Mouse (Mus musculus): ENCODE measurements at regions not wholly inside any gene's neighbourhood (a gene's known extent, or its start where the extent isn't known, plus 50 kb on each side); places are given as distances from the start of the nearest gene placed in this dataset.

DNA sequence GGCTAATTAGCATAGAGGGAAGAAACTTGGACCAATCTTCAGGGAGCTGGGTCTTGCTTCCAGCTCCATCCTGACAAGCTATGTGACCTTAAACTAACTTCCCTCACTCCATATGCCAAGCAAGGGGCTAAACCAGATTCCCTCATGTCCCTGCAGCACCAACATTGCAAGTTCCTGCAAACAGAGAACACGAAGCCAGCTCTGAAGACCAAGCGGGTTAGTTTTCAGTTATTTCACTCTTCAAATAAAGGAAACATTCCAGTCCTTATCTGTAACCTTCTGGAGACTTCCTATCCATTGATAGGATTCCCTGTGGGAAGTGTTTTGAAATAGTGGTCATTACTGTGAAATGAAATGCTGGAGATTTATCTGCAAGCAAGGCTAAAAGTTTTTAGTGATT, 64.4 kb upstream of the Tspan2 start:
- H3K4me3 ChIP-seq (ENCODE audit: low read depth, low read length) = no peak overlapping the region
- 83% methylated on average over 2 of the region's 2 CpGs for WGBS
- no peak overlapping the region for H3K9ac ChIP-seq (ENCODE audit: low read depth, low read length)
- no peaks in the 10 kb centered on the region for H3K27me3 ChIP-seq (ENCODE audit: control insufficient read depth, insufficient read depth, low read depth, low read length)
- no peaks in the 10 kb centered on the region for H3K36me3 ChIP-seq (ENCODE audit: control insufficient read depth, insufficient read depth, low read length)
- no peaks in the 10 kb centered on the region for H3K9me3 ChIP-seq (replicated peaks; ENCODE audit: control insufficient read depth, low read length, poor library complexity, severe bottlenecking)
- H3K4me2 ChIP-seq (ENCODE audit: low read length) = no peak overlapping the region
- no peak overlapping the region for H3K27ac ChIP-seq (ENCODE audit: low read length)
- no peaks in the 10 kb centered on the region for H3K4me1 ChIP-seq (ENCODE audit: control insufficient read depth, insufficient read depth, low read length)
- no peak for ATAC-seq

DNA sequence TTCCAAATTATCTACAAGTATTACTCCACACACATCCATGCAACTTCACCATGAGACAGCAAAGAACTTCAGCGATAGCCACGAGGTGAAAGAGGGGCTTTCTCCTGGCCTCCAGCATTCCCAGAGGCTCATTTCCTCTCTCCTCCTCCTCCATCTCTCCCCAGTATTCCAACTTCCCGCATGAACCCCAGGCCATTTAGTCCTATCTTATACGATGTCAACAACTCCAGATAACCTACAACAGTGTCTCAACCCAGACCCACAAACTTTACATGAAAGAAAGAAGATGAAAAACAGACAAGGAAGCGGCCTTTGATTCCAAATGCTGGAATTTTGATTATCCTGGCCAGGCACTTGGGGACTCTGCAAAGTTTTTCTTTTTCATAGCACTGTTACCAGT, 63.8 kb upstream of the Tspan2 start:
- no peaks in the 10 kb centered on the region for H3K4me1 ChIP-seq (ENCODE audit: control insufficient read depth, insufficient read depth, low read length)
- no peaks in the 10 kb centered on the region for H3K27me3 ChIP-seq (ENCODE audit: control insufficient read depth, insufficient read depth, low read depth, low read length)
- H3K4me3 ChIP-seq (ENCODE audit: low read depth, low read length) = no peak overlapping the region
- no peak overlapping the region for H3K4me2 ChIP-seq (ENCODE audit: low read length)
- WGBS = 82% methylated on average over 5 of the region's 5 CpGs
- H3K36me3 ChIP-seq (ENCODE audit: control insufficient read depth, insufficient read depth, low read length) = no peaks in the 10 kb centered on the region
- ATAC-seq = no peak
- H3K27ac ChIP-seq (ENCODE audit: low read length) = no peak overlapping the region
- H3K9ac ChIP-seq (ENCODE audit: low read depth, low read length) = no peak overlapping the region
- H3K9me3 ChIP-seq (replicated peaks; ENCODE audit: control insufficient read depth, low read length, poor library complexity, severe bottlenecking) = no peaks in the 10 kb centered on the region

DNA sequence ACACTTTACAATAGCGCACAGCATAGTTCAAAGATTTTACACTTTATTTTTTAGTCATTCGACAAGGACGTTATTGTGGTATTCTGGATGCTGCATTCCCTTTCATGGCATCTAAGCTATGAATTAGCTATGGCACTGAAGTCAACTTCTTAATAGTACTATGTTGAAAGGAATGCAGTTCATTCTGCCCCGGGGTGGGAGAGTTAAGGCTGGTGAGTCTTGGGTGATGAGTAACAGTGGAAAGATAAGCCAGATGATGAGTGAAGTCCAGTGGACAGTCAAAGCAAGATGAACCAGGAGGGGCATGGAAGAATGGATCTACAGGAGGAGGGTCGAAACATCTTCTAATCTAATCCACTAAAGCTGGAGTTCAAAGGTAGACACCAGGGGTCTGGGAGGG, 63.4 kb upstream of the Tspan2 start:
- no peak overlapping the region for H3K4me2 ChIP-seq (ENCODE audit: low read length)
- ATAC-seq = no peak
- H3K4me1 ChIP-seq (ENCODE audit: control insufficient read depth, insufficient read depth, low read length) = no peaks in the 10 kb centered on the region
- no peaks in the 10 kb centered on the region for H3K27me3 ChIP-seq (ENCODE audit: control insufficient read depth, insufficient read depth, low read depth, low read length)
- H3K4me3 ChIP-seq (ENCODE audit: low read depth, low read length) = no peak overlapping the region
- no peaks in the 10 kb centered on the region for H3K9me3 ChIP-seq (replicated peaks; ENCODE audit: control insufficient read depth, low read length, poor library complexity, severe bottlenecking)
- H3K9ac ChIP-seq (ENCODE audit: low read depth, low read length) = no peak overlapping the region
- no peaks in the 10 kb centered on the region for H3K36me3 ChIP-seq (ENCODE audit: control insufficient read depth, insufficient read depth, low read length)
- H3K27ac ChIP-seq (ENCODE audit: low read length) = no peak overlapping the region
- WGBS = 85% methylated on average over 5 of the region's 5 CpGs

DNA sequence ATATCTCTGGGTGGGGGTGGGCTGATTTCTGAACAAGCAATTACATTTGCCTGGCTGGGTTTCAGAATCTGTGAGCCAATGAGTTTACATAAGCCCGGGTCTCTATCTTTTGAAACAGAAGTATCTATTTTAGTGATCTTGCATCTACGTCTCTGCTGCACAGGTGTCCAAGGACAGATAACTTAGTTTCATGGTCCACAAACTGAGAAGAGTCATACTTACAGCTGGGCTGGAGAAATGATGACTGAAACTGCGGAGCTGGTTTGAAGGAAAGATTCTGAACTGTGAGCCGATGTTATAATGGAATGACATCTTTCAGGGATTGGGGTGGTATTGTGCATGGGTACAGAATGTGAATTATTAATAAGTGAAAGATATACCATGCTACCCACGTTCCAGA, 60.8 kb upstream of the Tspan2 start:
- 72% methylated on average over 5 of the region's 5 CpGs for WGBS
- no peak overlapping the region for H3K4me3 ChIP-seq (ENCODE audit: low read depth, low read length)
- H3K27me3 ChIP-seq (ENCODE audit: control insufficient read depth, insufficient read depth, low read depth, low read length) = no peaks in the 10 kb centered on the region
- H3K4me2 ChIP-seq (ENCODE audit: low read length) = no peak overlapping the region
- no peak overlapping the region for H3K27ac ChIP-seq (ENCODE audit: low read length)
- H3K9ac ChIP-seq (ENCODE audit: low read depth, low read length) = no peak overlapping the region
- H3K36me3 ChIP-seq (ENCODE audit: control insufficient read depth, insufficient read depth, low read length) = no peaks in the 10 kb centered on the region
- no peaks in the 10 kb centered on the region for H3K4me1 ChIP-seq (ENCODE audit: control insufficient read depth, insufficient read depth, low read length)
- ATAC-seq = no peak
- H3K9me3 ChIP-seq (replicated peaks; ENCODE audit: control insufficient read depth, low read length, poor library complexity, severe bottlenecking) = no peaks in the 10 kb centered on the region

DNA sequence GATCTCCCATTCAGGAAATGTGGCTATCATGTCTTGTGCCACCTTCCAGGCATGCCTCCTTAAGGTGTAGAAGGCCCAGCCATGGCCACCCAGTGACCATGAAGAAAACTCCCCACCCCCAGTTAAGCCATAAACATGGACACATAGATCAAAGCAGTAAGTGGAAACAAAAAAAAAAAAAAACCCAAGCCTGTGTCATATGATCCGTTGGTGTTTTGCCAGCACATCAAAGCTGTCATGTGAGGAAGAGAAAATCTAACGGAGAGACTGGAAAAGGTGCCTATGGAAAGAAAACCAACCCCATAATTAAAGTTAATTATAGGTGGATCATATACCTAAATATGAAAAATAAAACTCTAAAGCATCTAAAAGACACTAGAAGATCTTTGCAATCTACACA, 60.3 kb upstream of the Tspan2 start:
- ATAC-seq = no peak
- Histone ChIP-seq H3K27me3 (ENCODE audit: control insufficient read depth, insufficient read depth, low read depth, low read length) (no peaks in the 10 kb centered on the region), H3K4me2 (ENCODE audit: low read length) (no peak overlapping the region), H3K9ac (ENCODE audit: low read depth, low read length) (no peak overlapping the region), H3K36me3 (ENCODE audit: control insufficient read depth, insufficient read depth, low read length) (no peaks in the 10 kb centered on the region), H3K9me3 (replicated peaks; ENCODE audit: control insufficient read depth, low read length, poor library complexity, severe bottlenecking) (no peaks in the 10 kb centered on the region), H3K4me1 (ENCODE audit: control insufficient read depth, insufficient read depth, low read length) (no peaks in the 10 kb centered on the region), H3K27ac (ENCODE audit: low read length) (no peak overlapping the region), H3K4me3 (ENCODE audit: low read depth, low read length) (no peak overlapping the region)
- 51% methylated on average over 2 of the region's 2 CpGs for WGBS

DNA sequence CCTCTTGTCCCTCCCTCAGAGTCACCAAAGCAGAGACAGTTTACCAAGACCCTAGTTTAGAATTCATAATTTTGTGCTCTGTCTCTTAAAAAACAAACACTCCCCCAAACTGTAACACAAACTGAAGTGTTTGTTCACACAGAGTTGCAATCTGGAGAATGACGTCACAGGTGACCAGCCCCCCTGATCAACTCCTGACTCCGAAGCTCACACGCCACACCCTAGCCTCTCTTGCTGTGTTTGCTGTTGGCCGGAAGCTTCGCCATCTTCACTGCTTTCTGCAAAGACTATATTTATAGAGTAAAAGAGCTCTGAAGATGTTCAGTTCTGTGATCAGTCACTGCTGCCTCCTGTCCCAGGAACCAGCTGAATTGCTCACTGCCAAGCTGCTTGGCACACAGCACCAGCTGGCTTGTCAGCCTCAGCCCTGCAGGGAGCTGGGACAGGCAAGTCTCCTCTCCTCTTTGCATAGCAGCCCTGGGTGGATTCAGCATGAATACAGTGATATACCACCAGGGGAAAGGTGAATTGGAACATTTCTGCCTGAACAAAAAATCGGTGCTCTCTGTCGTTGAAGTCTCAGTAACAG, 57.3 kb upstream of the Tspan2 start:
- no peaks in the 10 kb centered on the region for H3K36me3 ChIP-seq (ENCODE audit: control insufficient read depth, insufficient read depth, low read length)
- no peaks in the 10 kb centered on the region for H3K9me3 ChIP-seq (replicated peaks; ENCODE audit: control insufficient read depth, low read length, poor library complexity, severe bottlenecking)
- H3K4me1 ChIP-seq (ENCODE audit: control insufficient read depth, insufficient read depth, low read length) = no peaks in the 10 kb centered on the region
- no peak overlapping the region for H3K4me3 ChIP-seq (ENCODE audit: low read depth, low read length)
- no peak overlapping the region for H3K27ac ChIP-seq (ENCODE audit: low read length)
- ATAC-seq = no peak
- H3K4me2 ChIP-seq (ENCODE audit: low read length) = no peak overlapping the region
- H3K27me3 ChIP-seq (ENCODE audit: control insufficient read depth, insufficient read depth, low read depth, low read length) = no peaks in the 10 kb centered on the region
- WGBS = 74% methylated on average over 7 of the region's 7 CpGs
- H3K9ac ChIP-seq (ENCODE audit: low read depth, low read length) = no peak overlapping the region

DNA sequence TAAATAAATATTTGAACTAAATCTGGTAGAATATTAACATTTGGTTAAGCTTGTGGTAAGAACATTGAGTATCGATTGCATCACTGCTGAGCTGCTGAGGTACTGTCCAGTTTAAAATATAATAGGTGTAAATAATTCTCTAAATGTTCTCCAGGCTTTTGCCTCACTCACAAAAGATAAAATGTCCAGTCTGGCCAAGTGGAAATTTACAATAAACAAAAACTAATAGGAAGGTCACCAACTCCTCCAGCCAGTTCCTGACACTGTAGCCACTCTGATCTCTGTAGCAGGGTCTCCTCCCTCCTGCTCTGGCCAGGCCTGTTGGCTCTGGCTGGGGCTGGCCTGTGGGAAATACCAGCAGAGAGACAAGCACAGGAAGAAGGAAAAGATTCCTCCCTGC, 55.8 kb upstream of the Tspan2 start:
- no peaks in the 10 kb centered on the region for H3K36me3 ChIP-seq (ENCODE audit: control insufficient read depth, insufficient read depth, low read length)
- no peak overlapping the region for H3K27ac ChIP-seq (ENCODE audit: low read length)
- H3K27me3 ChIP-seq (ENCODE audit: control insufficient read depth, insufficient read depth, low read depth, low read length) = no peaks in the 10 kb centered on the region
- H3K4me3 ChIP-seq (ENCODE audit: low read depth, low read length) = no peak overlapping the region
- H3K4me2 ChIP-seq (ENCODE audit: low read length) = no peak overlapping the region
- no peak overlapping the region for H3K9ac ChIP-seq (ENCODE audit: low read depth, low read length)
- WGBS = 94% methylated on average over 1 of the region's 1 CpGs
- H3K4me1 ChIP-seq (ENCODE audit: control insufficient read depth, insufficient read depth, low read length) = no peaks in the 10 kb centered on the region
- no peak for ATAC-seq
- no peaks in the 10 kb centered on the region for H3K9me3 ChIP-seq (replicated peaks; ENCODE audit: control insufficient read depth, low read length, poor library complexity, severe bottlenecking)

DNA sequence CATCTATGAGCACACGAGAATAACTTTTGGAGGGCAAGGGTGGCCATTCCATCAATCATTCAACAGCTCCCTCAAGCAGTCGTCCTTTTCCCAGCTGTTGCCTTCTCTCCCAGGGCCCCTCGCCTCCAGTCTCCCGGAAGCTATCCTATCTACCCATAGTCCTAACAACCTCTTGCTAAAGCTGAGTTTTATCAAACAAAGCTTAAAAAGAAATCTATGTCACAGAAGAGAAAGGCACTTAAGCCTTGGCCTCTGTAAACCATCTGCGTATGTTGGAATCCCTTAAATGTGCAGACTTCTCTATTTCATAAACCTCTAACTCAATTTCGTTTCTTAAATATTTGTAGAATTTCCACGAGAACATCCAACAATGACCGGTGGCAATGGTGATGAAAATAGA, 51.9 kb upstream of the Tspan2 start:
- Histone ChIP-seq H3K36me3 (ENCODE audit: control insufficient read depth, insufficient read depth, low read length) (no peaks in the 10 kb centered on the region), H3K9me3 (replicated peaks; ENCODE audit: control insufficient read depth, low read length, poor library complexity, severe bottlenecking) (no peaks in the 10 kb centered on the region), H3K27ac (ENCODE audit: low read length) (no peak overlapping the region), H3K4me1 (ENCODE audit: control insufficient read depth, insufficient read depth, low read length) (no peaks in the 10 kb centered on the region), H3K9ac (ENCODE audit: low read depth, low read length) (no peak overlapping the region), H3K4me3 (ENCODE audit: low read depth, low read length) (no peak overlapping the region), H3K4me2 (ENCODE audit: low read length) (no peak overlapping the region), H3K27me3 (ENCODE audit: control insufficient read depth, insufficient read depth, low read depth, low read length) (no peaks in the 10 kb centered on the region)
- ATAC-seq = no peak
- WGBS = 86% methylated on average over 8 of the region's 8 CpGs

DNA sequence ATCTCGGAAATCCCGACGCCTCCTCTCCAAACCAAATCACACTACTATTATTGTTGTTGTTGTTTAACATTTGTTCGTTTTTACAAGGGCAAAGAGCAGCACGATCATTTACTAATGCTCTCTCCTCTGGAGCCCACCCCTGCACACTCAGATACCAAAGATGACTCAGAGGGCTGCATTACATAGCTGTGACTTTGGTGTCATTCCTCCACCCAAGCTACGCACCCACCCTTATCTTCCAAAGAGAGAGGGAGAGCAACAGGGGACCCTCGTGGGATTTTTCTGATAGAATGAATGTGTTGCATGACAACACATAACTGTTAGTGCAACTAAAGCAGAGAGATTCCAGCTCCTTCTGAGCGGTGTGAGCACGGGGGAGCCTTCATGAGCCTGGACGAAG, 50.8 kb upstream of the Tspan2 start:
- Histone ChIP-seq H3K4me3 (ENCODE audit: low read depth, low read length) (no peak overlapping the region), H3K9ac (ENCODE audit: low read depth, low read length) (no peak overlapping the region), H3K9me3 (replicated peaks; ENCODE audit: control insufficient read depth, low read length, poor library complexity, severe bottlenecking) (no peaks in the 10 kb centered on the region), H3K36me3 (ENCODE audit: control insufficient read depth, insufficient read depth, low read length) (no peaks in the 10 kb centered on the region), H3K27me3 (ENCODE audit: control insufficient read depth, insufficient read depth, low read depth, low read length) (no peaks in the 10 kb centered on the region), H3K4me2 (ENCODE audit: low read length) (no peak overlapping the region), H3K4me1 (ENCODE audit: control insufficient read depth, insufficient read depth, low read length) (no peaks in the 10 kb centered on the region), H3K27ac (ENCODE audit: low read length) (no peak overlapping the region)
- ATAC-seq = no peak
- WGBS = 93% methylated on average over 10 of the region's 10 CpGs
